Comparison of ENCODE assay signal across 29 mouse cellular contexts in the genomic region with DNA sequence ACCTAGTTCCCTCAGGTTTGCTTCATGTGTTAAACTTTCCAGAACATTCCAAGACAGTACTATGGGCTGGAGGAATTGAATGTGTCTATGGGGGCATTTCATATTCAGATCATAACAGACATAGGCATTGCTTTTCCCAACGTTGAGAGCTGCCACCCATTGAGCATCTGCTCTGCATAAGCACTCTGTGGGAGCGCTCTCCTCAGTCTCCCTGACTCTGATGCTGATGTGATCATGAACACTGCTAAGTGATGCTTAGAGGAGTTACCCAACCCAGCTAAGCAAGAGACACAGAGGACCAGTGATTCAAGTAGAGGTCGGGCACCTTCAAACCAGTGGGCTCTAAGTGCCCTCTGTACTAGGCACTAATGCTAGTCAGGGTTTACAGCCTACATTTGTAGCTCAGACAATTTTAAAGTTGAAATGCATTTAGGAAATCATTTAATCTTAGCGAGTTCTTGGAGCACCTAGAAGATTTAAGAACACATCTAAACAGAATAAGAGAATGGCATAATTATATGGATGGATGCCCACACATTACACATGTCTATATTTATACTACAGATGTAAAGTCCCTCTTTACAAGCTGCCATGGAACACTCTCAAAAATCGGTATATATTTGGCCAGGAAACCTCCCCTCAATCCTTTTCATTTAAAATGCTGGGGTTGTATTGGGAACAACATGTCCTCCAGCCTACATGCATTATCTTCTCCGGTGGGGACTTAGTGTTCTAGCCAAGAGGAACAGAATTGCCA.
DNase-seq lines count a peak whose midpoint lies in the region; ATAC-seq and TF ChIP-seq lines count a peak whose summit lies in the region.
"Had no signal": no experiment of that assay in that cellular context is flagged by ENCODE, and none has a peak within 500 bp of the region (broad histone marks: within the 10 kb centered on the region; RNA-seq: fewer than 3 reads in every experiment).

No protein-coding gene starts in this region.

- DNase-seq in frontal cortex, postnatal 25 days (ENCODE audit: low spot score in 2 of 2) = no peak
- DNase-seq in heart, postnatal 0 days (ENCODE audit: low spot score) = peak; percentile 11
- DNase-seq in heart, adult 8-10 months (ENCODE audit: low spot score) = no peak
- DNase-seq in brain, adult 2 months (ENCODE audit: low read depth, low spot score) = peak; percentile 50
- DNase-seq in urinary bladder, adult 2 months (ENCODE audit: low spot score) = no peak
- DNase-seq: adrenal gland, adult 8-10 months; adrenal gland, postnatal 14 days; adrenal gland, postnatal 36 days; B cell, adult 2 months; cerebellum, adult 11 months; cerebellum, adult 18-20 months; cerebellum, adult 8-10 months; cerebellum, adult 9-11 months; cerebellum, postnatal 14 days; cerebellum, postnatal 36 days; embryo, embryonic 11 days had no signal

- H3K27ac ChIP-seq in heart, postnatal 0 days (ENCODE audit: low read depth) = no peak overlapping the region
- H3K27ac ChIP-seq: embryonic facial prominence, embryonic 13.5 days; embryonic facial prominence, embryonic 15.5 days; forebrain, embryonic 10.5 days; forebrain, embryonic 12.5 days had no signal

- no peak overlapping the region for H3K4me2 ChIP-seq in heart, postnatal 0 days (ENCODE audit: low read depth, low read length)
- H3K4me2 ChIP-seq: embryonic facial prominence, embryonic 13.5 days; embryonic facial prominence, embryonic 15.5 days; forebrain, embryonic 12.5 days had no signal

- WGBS in heart, postnatal 0 days = 73% methylated on average over 6 of the region's 6 CpGs

- TF ChIP-seq EP300 in heart, postnatal 0 days (IDR thresholded peaks at IDR 0.05; ENCODE audit: low read depth) = no peak

- no peak for TF ChIP-seq CTCF in heart, postnatal 0 days (IDR thresholded peaks at IDR 0.05; ENCODE audit: low read depth)

- H3K36me3 ChIP-seq in heart, postnatal 0 days (replicated peaks; ENCODE audit: control insufficient read depth, insufficient read depth, low read length) = no peaks in the 10 kb centered on the region
- H3K36me3 ChIP-seq: embryonic facial prominence, embryonic 13.5 days; embryonic facial prominence, embryonic 15.5 days; forebrain, embryonic 10.5 days; forebrain, embryonic 12.5 days; G1E had no signal

- no peak overlapping the region for H3K9ac ChIP-seq in heart, postnatal 0 days (replicated peaks; ENCODE audit: low read depth, low read length)
- H3K9ac ChIP-seq: embryonic facial prominence, embryonic 13.5 days; embryonic facial prominence, embryonic 15.5 days; forebrain, embryonic 12.5 days had no signal

- H3K9me3 ChIP-seq in heart, postnatal 0 days (replicated peaks; ENCODE audit: control insufficient read depth, low read length) = no peaks in the 10 kb centered on the region
- H3K9me3 ChIP-seq: embryonic facial prominence, embryonic 13.5 days; embryonic facial prominence, embryonic 15.5 days; forebrain, embryonic 10.5 days; forebrain, embryonic 12.5 days; G1E had no signal

- peak; percentile 80 for ATAC-seq in frontal cortex, adult (ENCODE audit: low TSS enrichment)
- ATAC-seq in heart, postnatal 0 days (ENCODE audit: insufficient read depth, low read depth) = no peak
- ATAC-seq: activated CD4-positive, CD25-positive, alpha-beta regulatory T cell, adult 4 months; CD4-positive, CD25-positive, alpha-beta regulatory T cell, adult 4 months; forebrain, embryonic 14.5 days; forebrain, embryonic 16.5 days; Patski had no signal

- H3K4me1 ChIP-seq in heart, postnatal 0 days (ENCODE audit: control insufficient read depth, insufficient read depth) = no peaks in the 10 kb centered on the region

- H3K4me3 ChIP-seq in heart, postnatal 0 days (ENCODE audit: low read depth, low read length) = no peak overlapping the region
- H3K4me3 ChIP-seq: embryonic facial prominence, embryonic 13.5 days; embryonic facial prominence, embryonic 15.5 days; erythroblast, embryonic 14.5 days; forebrain, embryonic 10.5 days; forebrain, embryonic 12.5 days had no signal

- no peaks in the 10 kb centered on the region for H3K27me3 ChIP-seq in heart, postnatal 0 days (ENCODE audit: control insufficient read depth, insufficient read depth, low read length)
- H3K27me3 ChIP-seq: CH12.LX; embryonic facial prominence, embryonic 13.5 days; embryonic facial prominence, embryonic 15.5 days; forebrain, embryonic 12.5 days had no signal

Comparison
In these comparisons a context has a peak if more than half of its experiments do, and no peak if none do; other contexts are left out.
1. DNase-seq: peak in heart, postnatal 0 days (single experiment) and brain, adult 2 months (single experiment); none in frontal cortex, postnatal 25 days (0 of 2), heart, adult 8-10 months (single experiment) and urinary bladder, adult 2 months (single experiment).